Mouse (Mus musculus) spleen, postnatal 36 days (tissue): Measurements from ENCODE around the gene Hlf.

Experiments used
- DNase-seq, 2 experiments: peaks; one replicate each; pipeline ENCODE4 v3.0.0; 2022; ENCODE audit warnings: low spot score in 2 of 2, mixed read lengths in 1 of 2

Hlf gene

GRCm38 (mm10) chr11:90390817-90391173 lies at the start of gene Hlf:
Gene Hlf (minus strand): TSS chr11:90390895.
- DNase-seq = peak; percentile 48 to 58

GRCm38 (mm10) chr11:90438768-90439167 lies 48.1 kb upstream of the Hlf start:
- no peak for DNase-seq

GRCm38 (mm10) chr11:90425207-90425525 lies 34.5 kb upstream of the Hlf start:
- DNase-seq = no peak

DNA sequence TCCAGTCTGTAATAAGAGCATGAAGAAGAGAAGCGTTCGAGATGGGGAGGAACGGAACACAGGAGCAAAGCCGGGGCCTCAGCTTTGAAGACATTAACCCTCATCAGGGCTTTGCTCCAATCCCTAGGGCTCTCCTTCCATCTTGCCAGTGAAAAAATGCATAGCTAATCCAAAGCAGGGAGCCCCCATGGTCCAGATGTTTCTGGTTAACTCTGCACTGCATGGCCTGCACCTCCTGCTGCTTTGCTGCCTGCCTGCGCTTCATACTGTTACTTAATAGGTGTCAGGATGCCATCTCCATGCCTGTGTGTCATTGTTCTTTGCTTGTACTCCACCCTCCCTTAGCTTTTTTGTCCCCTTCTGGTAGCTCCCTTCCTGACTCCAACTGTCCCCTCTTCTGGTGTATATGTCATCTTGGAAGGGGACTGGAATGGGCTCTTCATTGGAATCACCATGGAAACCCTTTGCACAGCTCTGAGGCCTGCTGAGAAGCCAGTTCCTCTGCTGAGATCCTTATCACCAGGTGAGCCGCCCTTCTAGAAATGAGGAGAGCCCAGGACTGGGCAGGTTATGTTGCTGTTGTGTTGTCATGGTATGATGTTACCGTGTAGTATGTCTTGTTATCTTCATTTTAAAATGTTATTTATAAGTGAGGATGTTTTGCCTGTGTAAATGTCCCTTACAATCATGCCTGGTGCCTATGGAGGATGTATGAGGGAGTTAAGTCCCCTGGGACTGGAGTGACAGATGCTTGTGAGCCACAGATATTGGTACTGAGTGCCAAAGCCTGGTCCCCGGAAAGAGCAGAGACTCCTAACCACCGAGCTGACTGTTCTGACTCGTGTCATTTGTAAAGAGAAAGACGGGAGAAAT lies 33.9 kb upstream of the Hlf start:
- no peak for DNase-seq

DNA sequence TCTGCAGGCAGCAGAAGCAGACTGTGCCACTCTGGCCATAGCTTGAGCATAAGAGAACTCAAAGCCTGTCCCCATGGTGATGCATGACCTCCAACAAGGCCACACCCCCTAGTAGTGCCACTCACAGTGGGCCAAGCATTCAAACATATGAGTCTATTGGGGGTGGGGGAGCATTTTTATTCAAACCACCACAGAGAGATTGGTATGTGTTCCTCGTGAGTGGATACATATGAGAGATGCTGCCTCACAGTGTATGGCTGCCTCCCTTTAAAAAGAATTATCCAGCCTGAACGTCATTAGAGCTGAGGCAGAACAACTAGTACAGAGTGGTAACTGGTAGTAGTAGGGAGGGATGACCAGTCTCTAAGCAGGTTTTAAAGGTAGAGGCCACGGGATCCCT lies 33.2 kb upstream of the Hlf start:
- DNase-seq = no peak

DNA sequence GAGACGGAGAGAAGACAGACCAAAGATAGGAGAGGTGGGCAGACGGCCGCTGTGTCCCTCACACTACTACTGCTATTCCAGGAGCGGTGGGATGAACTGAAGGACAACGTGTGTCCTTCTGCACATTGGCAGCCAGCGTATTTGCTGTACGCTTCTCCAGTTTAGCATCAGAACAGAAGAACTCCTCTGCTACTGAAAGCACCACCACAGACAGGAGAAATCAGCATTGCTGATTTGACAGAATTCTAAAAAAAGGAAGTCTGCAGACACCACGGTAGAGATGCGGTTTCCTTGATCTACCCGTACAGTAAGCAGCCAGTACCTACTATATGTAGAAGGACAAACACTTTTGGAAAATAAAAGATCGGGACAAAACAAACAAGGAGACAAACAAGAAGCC lies 29.0 kb upstream of the Hlf start:
- no peak for DNase-seq

DNA sequence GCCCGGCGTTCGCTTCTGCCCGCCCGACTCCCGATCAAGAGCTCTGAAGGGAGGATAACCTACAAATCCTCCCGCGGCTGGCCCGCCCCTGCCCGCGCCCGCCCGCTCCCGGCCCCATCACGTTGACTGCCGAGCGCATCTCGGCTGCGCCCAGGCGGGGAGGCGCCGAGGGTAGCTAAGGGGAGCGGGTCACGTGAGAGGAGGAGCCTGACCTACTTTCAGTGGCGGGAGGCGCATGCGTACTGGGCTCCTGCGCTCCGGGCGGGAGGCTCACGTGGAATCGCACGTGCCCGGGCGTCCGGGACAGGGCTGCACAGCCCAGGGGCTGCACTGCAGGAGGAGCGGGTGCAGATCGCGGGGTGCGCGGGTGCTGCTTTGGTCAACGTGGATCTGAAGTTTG lies 27.2 kb upstream of the Hlf start:
- peak; percentile 65 to 70 for DNase-seq

DNA sequence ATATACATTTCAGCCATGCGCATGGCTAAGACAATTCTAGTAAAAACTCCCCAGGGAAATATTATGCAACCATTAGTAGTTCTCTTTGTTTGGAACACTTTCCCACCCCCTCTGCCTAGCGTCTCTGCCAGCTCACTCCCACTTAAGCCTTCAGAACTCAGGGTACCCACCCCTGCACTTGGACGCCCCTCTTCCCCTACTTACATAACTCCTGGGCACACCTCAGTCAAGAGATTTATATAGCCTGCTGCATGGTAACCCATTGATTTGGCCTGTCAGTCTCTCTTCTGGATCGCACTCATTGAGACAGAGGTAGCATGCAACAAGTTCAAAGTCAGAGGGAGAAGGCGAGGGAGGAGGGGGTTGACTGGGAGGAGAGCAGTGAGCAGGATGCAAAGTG lies 26.3 kb upstream of the Hlf start:
- no peak for DNase-seq

DNA sequence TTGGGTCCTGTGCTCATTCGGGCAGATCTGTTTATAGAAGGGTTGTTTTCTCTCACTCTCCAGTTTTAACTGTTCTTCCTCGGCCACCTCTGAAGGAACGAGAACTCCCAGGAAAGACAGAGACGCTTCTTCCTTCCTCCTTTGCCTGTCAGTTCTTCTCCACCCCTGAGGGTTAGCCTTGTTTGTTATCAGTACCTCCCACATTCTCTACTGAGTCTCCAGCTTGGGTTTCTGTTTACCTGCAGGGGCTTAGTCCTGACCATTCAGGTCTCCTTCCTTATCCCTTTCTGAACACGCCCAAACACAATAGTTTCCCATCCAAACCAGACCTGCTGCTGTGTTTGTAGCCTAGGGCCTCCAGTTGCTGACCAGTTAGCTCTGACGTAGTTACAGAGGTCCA lies 8.2 kb upstream of the Hlf start:
- DNase-seq = no peak

GRCm38 (mm10) chr11:90391271-90392185 lies 833 bp upstream of the Hlf start:
- DNase-seq = no peak

GRCm38 (mm10) chr11:90389902-90390816 lies 536 bp downstream of the Hlf start:
- no peak for DNase-seq

- no peak for DNase-seq
Measured at GRCm38 (mm10) chr11:90389174-90389901, 1.4 kb downstream of the Hlf start.

DNA sequence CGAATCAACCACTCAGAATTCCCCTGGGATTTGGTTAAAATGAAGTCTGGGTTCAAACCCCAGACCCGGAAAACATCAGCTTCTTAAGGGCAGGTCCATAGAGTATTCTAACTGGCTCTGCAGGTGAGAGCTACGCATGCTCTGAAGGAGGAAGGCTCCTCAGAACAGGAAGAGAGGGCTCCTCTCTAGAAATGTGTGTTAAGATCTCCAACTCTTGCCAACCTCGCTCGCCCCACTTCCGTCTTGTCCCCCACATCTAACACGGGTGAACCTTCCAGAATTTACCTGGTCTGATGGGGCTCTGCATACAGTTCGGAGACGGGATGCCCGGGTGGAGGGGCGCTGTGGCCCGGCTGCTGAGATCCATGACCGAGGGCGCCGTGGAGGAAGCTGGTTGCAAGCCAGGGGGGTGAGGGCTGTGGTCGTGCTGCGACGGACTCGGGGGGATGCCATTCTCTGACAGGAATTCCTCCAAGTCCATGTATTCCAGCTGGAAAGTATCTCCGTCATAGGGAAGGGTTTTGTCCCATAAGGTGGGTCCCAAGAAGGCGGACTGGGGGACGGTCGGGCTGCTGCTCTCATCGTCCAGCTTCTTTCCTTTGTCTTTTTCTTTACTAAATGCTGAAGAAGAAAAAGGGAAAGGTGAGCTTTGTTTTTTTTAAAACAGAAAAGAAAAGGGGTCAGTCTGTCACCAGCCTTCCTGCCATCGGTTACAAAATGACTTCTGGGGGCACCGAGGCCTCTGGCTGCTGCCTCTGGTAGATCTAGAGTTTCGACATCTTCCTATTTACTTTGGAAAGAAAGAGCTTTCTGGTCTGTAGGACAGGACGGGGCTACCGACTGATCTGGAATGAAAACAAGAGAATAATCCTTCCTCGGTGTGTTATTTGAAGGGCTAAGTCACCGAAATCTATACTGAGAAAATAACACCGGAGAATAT lies 2.9 kb downstream of the Hlf start:
- DNase-seq = no peak

- DNase-seq = no peak
Measured at GRCm38 (mm10) chr11:90382005-90382611, 8.6 kb downstream of the Hlf start.

GRCm38 (mm10) chr11:90381113-90381512 lies 9.6 kb downstream of the Hlf start:
- DNase-seq = no peak

GRCm38 (mm10) chr11:90380131-90380685 lies 10.5 kb downstream of the Hlf start:
- DNase-seq = no peak

GRCm38 (mm10) chr11:90378008-90378407 lies 12.7 kb downstream of the Hlf start:
- no peak for DNase-seq

DNA sequence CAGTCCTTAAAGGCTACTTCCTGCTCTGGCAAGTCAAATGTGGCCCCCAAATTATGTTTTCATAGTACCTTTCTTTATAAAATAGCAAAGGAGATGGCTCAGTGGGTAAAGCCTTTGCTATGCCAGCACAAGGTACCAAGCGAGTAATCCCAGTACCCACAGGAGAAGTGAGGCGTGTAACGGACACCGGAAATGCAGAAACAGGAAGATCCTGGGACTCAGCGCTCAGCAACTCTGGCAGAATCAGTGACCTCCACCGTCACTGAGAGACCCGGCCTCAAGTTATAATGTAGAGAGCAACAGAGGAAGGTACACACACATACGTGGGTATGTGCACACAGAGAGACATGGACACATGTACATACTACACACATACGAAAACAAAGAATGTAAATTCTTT lies 14.3 kb downstream of the Hlf start:
- no peak for DNase-seq

DNA sequence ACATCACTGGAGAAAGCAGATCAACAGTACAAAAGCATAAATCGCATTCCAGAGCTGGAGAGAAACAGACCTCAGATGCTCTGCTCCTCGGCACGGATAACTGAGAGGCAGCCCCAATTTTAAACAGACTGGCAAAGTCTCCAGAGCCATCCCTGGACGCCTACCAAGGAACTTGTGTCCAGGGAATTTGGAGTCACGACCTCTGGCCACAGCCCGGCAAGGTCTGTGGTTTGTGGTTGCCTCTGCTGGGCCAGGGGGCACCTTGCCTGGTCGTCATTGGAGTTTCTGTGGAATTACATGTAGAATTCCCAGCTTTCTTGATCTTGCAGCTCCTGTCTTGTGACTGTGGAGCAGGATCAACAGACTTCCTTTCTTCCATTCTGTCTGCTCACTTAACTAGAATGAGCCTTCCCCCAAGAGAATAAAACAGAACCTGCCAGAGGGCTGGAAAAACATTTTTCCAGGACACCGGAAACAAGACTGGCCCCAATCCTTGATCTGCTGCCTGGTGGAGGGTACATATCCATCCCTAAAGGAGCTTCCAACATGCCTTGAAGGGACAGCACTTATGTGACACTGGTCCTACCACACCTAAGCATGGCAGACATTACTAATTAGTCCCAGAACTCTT lies 19.1 kb downstream of the Hlf start:
- no peak for DNase-seq
